Mouse (Mus musculus): ENCODE measurements around the gene Dhx38. TPM values are rescaled to one million over a fixed set of nuclear protein-coding genes. Genes with fewer than 3 reads are reported as not detected.

Dhx38 gene
- total RNA-seq, 2 experiments from 2014 or later: 19.0 to 67.4 TPM

- peak; percentile 52 for ATAC-seq (ENCODE audit: poor library complexity, severe bottlenecking)
Observed at GRCm38 (mm10) chr8:109563881-109564280, 1.8 kb downstream of the Dhx38 start.

- ATAC-seq (ENCODE audit: poor library complexity, severe bottlenecking): peak; percentile 68; the same call in 1 of the 2 replicates
Observed at GRCm38 (mm10) chr8:109551663-109552062, 14.0 kb downstream of the Dhx38 start.

GRCm38 (mm10) chr8:109544049-109544448 is 21.6 kb downstream of the Dhx38 start:
- ATAC-seq (ENCODE audit: poor library complexity, severe bottlenecking): no peak

- no peak for ATAC-seq (ENCODE audit: poor library complexity, severe bottlenecking)
Observed at GRCm38 (mm10) chr8:109542748-109543519, 22.7 kb downstream of the Dhx38 start.

GRCm38 (mm10) chr8:109542165-109542564 is 23.5 kb downstream of the Dhx38 start:
- no peak for ATAC-seq (ENCODE audit: poor library complexity, severe bottlenecking)

- ATAC-seq (ENCODE audit: poor library complexity, severe bottlenecking): peak; percentile 91
Observed at GRCm38 (mm10) chr8:109536703-109537102, 29.0 kb downstream of the Dhx38 start.

- peak; percentile 60 for ATAC-seq (ENCODE audit: poor library complexity, severe bottlenecking)
Observed at GRCm38 (mm10) chr8:109535140-109535990, 30.3 kb downstream of the Dhx38 start.

- ATAC-seq (ENCODE audit: poor library complexity, severe bottlenecking): no peak
Observed at GRCm38 (mm10) chr8:109524008-109524407, 41.7 kb downstream of the Dhx38 start.

GRCm38 (mm10) chr8:109505560-109505959 is 60.1 kb downstream of the Dhx38 start:
- ATAC-seq (ENCODE audit: poor library complexity, severe bottlenecking): no peak

- no peak for ATAC-seq (ENCODE audit: poor library complexity, severe bottlenecking)
Observed at GRCm38 (mm10) chr8:109503566-109503965, 62.1 kb downstream of the Dhx38 start.

- no peak for ATAC-seq (ENCODE audit: poor library complexity, severe bottlenecking)
Observed at GRCm38 (mm10) chr8:109499009-109499717, 66.5 kb downstream of the Dhx38 start.

Other genes with a start within 250 kb of the Dhx38 start
- not detected in 2 replicates for gene Pmfbp1, start 71.8 kb downstream of the Dhx38 start, total RNA-seq (2015)
- not detected in 2 replicates for gene Pmfbp1, start 71.8 kb downstream of the Dhx38 start, total RNA-seq (2017)
- 6.2 and 7.9 TPM in 2 replicates for gene Txnl4b, start within 50 bp of the Dhx38 start, total RNA-seq (2015)
- gene Txnl4b, start within 50 bp of the Dhx38 start, total RNA-seq (2017): 18.2 and 19.0 TPM in 2 replicates
- gene Hp, start 13.3 kb upstream of the Dhx38 start, total RNA-seq (2015): 423 and 468 TPM in 2 replicates
- gene Hp, start 13.3 kb upstream of the Dhx38 start, total RNA-seq (2017): 646 and 667 TPM in 2 replicates
- gene Dhodh, start 42.8 kb upstream of the Dhx38 start, total RNA-seq (2015): 7.0 and 8.6 TPM in 2 replicates
- 5.4 and 16.1 TPM in 2 replicates for gene Dhodh, start 42.8 kb upstream of the Dhx38 start, total RNA-seq (2017)
- 0.57 TPM in 1 of 2 replicates, not detected in the other for gene Pkd1l3, start 48.7 kb upstream of the Dhx38 start, total RNA-seq (2015)
- not detected in 2 replicates for gene Pkd1l3, start 48.7 kb upstream of the Dhx38 start, total RNA-seq (2017)
- gene Ist1, start 127.4 kb upstream of the Dhx38 start, total RNA-seq (2015): 88.7 and 95.1 TPM in 2 replicates
- gene Ist1, start 127.4 kb upstream of the Dhx38 start, total RNA-seq (2017): 97.5 and 108 TPM in 2 replicates
- 4.7 and 6.0 TPM in 2 replicates for gene Zfp821, start 139.7 kb upstream of the Dhx38 start, total RNA-seq (2015)
- 8.4 and 9.3 TPM in 2 replicates for gene Zfp821, start 139.7 kb upstream of the Dhx38 start, total RNA-seq (2017)
- 14.5 and 15.0 TPM in 2 replicates for gene Atxn1l, start 171.9 kb upstream of the Dhx38 start, total RNA-seq (2015)
- 17.7 and 21.3 TPM in 2 replicates for gene Atxn1l, start 171.9 kb upstream of the Dhx38 start, total RNA-seq (2017)
- gene Ap1g1, start 212.7 kb upstream of the Dhx38 start, total RNA-seq (2015): 80.6 and 85.2 TPM in 2 replicates
- 68.4 and 80.5 TPM in 2 replicates for gene Ap1g1, start 212.7 kb upstream of the Dhx38 start, total RNA-seq (2017)

Data from megakaryocyte, adult 5-6 weeks (primary cell).